In the genomic region with DNA sequence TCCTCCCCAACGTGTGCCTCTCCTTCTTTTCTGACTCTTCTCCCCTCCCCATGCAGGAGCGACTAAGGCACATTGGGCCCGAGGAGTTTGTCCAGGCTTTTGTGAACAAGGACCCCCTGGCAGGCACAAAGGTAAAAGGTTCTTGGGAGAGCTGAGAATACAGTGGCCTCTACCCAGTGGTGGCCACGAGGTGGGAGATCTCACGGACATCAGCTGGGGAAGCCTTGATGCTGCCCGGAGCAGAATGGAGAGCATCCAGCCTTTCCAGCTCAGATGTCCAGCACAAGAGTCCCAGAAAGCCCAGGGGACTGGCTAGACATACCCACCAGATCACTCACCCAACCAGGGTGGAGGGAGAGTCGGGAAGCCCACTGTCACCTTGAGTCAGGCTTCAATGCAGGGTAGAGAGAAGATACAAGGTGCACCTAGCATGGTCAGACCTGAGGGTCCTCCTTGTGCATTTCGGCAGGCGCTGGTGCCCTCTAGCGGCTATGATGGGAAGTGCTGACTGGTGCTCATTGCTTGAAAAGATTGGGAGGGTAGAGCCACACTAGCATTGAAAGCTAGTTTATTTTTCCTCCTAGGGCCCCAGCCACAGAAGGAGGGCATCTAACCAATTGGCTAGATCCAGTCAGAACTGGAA, we compare ENCODE assay signal across 8 mouse cellular contexts. TPM values are rescaled to one million over a fixed set of nuclear protein-coding genes. Genes with fewer than 3 reads are reported as not detected.
DNase-seq lines count a peak whose midpoint lies in the region; ATAC-seq lines count a peak whose summit lies in the region.

No protein-coding gene starts in this region.

- peak; percentile 30 to 39 for DNase-seq in CD8-positive naive resting alpha-beta T cell, adult 2 months (ENCODE audit: low read depth in 2 of 2, low spot score in 2 of 2)
- peak; percentile 82 for DNase-seq in MN1 (ENCODE audit: low spot score)
- peak; percentile 69 to 76 for DNase-seq in cerebellum, postnatal 36 days
- peak; percentile 33 to 43 for DNase-seq in gastrocnemius, postnatal 36 days
- DNase-seq in kidney, postnatal 4 days = peak; percentile 82 to 84
- DNase-seq in lung, postnatal 36 days = peak; percentile 62
- peak; percentile 82 for DNase-seq in retina, postnatal 1 day

- intact Hi-C loops in gastrocnemius, postnatal 36 days (cut with DNase I) = no loop called here

- no peak for ATAC-seq in inflammation-experienced regulatory T-cells, adult 6 months

RNA-seq across cellular contexts. Expression of a gene that starts 59.6 kb away (rescaled TPM):
- total RNA-seq in gastrocnemius, postnatal 36 days (2021) = under 1 TPM; 0.26 to 0.44 TPM
- under 1 TPM; 0.28 to 0.52 (median 0.45) TPM for polyA plus RNA-seq in inflammation-experienced regulatory T-cells, adult 6 months (2017; shearing (Covaris generic))
